Mouse (Mus musculus) frontal cortex, postnatal 25 days (tissue): ENCODE data around the gene Pvalb.

Experiments
- DNase-seq, 2 experiments: peaks; one replicate each; pipeline ENCODE4 v3.0.0; 2022; ENCODE audit warnings: low spot score in 2 of 2

The Pvalb gene

DNA sequence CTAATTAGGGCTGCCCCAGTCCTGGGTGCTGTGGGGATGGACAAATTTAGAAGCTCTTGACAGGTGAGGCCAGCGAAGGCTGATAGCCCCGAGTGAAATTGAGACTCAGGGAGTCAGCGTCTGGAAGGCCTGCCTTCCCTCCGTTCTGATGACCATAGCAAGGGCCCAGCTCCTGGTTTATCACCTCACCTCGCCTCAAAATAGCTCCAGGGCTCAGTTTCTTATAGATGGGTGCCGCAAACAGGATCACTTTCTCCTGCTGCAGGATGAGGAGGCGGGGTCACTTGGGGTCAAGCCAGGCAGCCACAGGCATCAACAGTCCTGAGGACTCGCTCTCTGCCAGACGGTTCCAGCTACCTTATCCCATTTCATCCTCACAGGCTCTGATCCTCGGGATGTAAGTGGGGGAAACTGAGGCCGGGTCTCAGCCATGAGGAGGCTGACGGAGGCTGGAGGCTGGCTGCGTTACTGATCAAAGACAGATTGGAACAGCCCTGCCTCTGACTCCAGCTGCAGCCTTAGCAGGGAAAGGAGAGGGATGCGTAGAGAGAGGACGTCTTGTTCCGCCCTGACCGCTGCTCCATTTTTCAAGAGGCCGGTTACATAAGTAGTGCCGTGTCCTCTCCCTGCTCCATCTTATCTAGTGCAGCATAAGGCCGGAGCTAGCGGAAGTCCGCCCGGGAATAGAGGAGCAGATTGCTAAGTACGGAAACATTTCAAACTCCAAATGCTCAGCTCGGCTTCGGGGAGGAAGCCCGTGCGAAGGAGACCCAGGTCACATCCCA lies 10.9 kb downstream of the Pvalb start:
- no peak for DNase-seq

- DNase-seq = peak in 1 of 2 experiments; percentile 1
Measured at GRCm38 (mm10) chr15:78194320-78194719, 11.9 kb downstream of the Pvalb start.

- no peak for DNase-seq
Measured at GRCm38 (mm10) chr15:78189636-78190035, 16.6 kb downstream of the Pvalb start.

DNA sequence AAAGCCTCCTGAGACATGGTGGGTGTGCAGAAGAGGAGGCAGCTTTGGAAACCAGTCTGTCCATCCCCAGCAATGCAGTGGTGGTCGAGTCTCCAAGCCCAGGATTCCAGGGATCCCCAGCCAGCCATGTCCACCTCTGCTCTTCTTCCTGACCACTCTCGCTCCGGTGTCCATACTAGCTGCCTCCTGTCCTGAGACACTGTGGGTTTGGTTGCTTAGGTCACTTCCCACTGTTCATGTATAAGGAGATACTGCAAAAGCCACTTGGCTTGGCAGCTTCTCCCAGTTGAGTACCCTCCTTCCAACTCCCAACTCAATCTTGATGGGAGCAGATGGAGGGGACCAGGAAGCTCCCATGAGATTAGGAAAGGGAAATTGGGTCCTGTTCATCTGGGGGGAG lies 17.7 kb downstream of the Pvalb start:
- DNase-seq = no peak

DNA sequence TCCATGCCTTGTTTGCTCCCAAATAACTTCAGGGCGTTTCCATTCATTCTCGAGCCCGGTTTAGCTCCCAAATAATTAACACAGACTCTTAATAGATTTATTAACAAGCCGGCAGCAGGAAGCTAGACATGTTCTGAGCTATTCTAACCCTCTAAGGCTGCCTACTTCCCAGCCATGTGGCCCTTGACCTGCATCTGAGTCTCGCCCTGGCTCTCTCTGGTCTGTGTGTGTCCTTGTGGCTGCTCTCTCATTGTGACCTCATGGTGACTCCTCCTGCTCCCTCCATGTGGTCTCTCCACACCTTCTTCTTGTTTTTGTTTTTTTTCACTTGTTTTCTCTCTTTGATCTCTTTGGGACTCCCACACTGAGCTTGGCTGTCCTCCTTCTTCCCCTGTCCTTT lies 19.3 kb downstream of the Pvalb start:
- DNase-seq = no peak

- DNase-seq = no peak
Measured at GRCm38 (mm10) chr15:78185609-78186008, 20.6 kb downstream of the Pvalb start.

DNA sequence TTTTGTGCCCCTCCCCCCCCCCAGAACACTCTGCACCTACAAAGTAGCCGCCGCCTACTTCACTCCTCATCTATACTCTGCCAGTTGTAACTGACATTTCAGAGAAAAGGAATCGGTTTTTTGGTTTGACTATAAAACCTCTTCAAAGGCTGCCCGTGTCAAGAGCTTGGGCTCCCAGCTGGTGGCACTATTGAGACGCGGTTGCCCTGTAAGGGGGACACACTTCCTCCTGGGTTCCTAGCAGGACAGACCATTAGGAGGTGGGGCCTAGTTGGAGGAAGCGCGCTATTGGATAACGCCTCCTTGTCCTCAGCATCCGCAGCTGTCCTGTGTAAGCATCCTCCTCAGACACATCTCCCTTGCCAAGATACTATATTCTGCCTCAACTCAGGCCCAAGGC lies 21.3 kb downstream of the Pvalb start:
- DNase-seq = no peak

DNA sequence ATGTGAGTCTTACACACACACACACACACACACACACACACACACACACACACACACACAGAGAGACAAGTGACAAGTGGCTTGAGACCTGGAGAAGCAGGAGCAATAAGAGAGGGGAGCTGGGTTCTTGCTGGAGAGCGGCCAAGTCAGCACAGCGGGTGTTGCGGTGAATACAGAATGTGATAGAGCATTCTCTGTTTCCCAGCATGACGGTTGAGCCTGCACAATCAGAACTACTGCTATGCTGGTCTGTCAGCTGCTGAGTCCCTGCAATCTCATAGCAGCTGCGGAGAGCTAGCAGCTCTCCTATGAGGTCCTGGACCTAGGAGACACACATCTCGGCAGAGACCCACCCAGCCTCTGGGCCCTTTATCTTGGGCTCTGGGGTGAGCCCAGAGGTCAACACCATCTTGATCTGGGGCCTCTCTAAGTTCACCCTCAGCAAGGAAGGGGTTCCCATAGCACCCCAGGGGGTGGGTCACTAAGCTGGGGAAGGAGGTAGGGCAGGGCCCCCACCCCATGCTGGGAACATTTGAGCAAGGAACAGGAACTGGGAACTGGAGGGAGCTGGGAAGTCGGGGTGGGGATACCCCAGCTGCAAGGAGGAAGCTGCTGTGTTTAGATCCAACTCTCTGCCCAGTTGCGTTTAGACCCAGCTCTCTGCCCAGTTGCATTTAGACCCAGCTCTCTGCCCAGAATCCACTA lies 24.3 kb downstream of the Pvalb start:
- no peak for DNase-seq

GRCm38 (mm10) chr15:78179775-78180174 lies 26.4 kb downstream of the Pvalb start:
- no peak for DNase-seq

DNA sequence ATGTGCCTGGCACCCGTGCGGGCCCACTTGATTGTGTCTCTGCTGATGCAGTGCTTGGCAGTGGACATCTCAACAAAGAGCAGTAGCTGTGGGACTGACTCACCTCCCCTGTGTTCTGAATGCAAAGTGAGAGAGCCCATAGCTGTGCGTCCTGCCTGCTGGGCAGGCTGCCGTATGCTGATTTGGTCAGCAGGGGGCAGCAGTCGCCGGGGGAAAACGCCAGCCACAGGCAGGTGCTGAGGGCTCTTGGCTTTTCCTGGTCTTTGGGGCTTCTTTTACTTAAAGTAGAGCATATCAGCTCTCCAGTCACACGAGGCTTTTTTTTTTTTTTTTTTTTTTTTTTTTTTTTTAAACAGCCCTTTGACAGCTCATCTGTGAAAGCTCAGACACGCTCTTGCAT lies 27.8 kb downstream of the Pvalb start:
- DNase-seq = peak; percentile 70 to 84

DNA sequence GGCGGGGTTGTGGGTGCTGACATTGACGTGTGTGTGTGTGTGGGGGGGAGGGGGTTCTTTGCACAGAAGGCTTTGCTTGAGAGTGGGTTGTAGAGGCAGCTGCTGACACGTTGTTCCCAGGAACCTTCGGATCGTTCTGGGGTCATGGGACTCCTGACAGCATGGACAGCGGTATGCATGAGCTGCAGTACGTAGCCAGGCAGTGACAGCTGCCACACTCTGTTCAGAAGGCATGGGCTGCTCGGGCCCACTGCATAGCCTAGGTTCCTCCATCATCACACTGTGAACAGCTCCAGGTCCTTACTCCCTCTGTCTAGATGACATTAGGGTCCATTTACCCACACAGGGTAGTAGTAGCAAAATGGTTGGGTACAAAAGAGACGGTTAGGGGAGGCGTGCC lies 28.9 kb downstream of the Pvalb start:
- DNase-seq = no peak

DNA sequence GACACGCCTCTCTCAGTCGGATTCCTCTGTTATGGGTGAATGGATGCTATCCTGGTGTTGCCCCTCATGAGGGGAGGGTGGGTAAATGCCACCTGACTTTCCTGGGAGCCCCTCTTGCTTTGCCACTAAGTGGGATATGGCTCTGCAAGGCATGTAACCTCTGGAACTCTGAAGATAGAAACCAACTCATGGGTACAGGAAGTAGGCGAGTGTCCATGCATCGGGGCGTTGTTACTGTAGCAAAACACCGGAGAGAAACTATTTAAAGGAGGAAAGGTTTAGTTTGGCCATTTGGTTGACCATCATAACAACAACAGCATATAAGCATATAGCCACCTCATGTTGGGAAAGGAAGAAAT lies 31.3 kb downstream of the Pvalb start:
- DNase-seq = no peak

DNA sequence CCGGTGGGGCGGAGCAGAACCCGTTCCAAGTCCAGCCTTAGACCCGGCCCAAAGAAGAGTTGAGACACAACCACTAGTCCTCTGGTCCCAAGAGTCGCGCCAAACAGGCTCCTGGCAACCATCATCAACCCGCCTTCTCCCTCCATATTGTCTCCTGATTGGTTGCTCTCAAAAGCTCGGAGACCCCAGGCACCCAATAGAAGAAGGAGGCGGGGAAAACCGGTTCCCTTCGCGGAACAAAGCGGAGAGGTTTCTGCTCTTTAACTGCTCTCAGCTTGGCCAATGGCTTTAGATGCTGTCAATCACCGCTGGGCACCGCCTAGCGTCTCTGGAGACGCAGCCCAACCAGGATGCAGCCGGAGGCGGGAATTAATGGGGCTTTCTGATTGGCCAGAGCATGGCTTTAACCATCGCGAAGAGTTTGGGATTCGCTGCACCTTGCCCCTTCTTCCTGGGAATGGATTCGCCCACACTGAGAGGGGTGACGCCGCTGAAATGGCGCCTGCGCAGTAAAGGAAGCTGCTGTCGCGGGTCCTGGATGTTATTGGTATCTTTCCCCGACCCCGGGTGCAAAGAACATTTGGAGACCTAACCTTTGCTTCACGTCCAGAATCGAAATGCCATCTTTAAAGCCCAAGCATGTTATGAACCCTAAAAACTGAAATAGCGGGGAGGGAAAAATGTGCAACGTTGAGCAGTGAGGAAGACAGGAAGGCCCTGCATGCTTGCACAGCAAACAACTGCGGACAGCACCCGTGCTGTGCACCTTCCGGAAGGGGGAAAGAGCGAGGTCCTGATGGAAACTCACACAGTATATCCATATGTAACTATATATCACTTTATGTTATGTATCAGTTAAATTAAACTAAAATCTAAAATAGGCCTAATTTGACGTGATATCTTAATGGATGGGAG lies 32.0 kb downstream of the Pvalb start, which contains the start of gene Ift27:
Gene Ift27, minus strand, starts transcription at position 136 of the 915 bp plus-strand sequence.
- DNase-seq = peak; percentile 91 to 97

GRCm38 (mm10) chr15:78172899-78173817 lies 33.0 kb downstream of the Pvalb start:
- DNase-seq = no peak

DNA sequence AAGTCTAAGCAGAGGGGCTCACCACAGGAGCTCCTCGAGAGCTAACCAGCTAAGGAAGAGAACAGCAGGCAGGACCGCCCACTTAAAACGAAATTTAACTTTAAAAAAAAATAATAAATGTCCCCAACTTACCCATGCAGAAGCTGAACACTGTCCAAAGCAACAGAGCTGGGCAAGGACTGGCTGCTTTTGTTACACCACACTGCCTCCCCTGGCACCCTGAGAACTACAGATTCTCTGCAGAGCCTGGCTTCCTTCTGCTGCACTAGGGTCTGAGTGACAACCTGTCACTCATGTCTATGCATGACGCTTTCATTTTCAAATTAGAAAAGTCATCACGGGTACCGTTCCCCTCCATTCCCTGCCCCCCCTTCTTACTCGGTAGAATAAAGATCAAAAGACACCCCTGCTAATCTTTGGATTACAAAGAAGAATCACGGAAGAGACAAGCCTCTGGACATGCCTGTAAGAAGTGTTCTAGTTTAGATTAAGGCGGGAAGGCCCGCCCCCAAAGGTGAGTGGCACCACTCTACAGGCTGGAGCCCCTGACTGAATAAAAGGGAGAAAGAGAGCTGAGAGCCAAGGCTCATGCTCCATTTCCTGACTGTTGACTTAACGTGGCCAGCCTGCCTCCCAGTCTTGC lies 33.8 kb downstream of the Pvalb start:
- DNase-seq = no peak

DNA sequence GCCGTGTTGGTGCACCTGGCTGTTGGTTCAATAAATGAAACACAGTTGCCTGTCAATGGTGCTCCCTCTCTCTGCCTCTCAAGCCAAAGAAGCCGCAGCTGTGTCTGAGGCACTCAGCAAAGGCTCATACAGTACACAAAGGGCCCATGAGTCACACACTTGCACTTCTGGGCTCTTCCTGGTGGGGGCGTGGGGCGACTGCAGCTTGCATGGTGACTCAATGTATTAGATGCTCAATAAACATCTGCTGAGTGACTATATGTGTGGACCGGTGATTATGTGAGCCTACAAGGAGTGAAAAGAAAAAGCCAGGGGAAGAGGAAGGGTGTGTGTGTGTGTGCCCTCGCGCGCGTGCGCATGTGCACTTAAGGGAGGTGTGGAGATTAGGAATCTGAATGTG lies 34.5 kb downstream of the Pvalb start:
- no peak for DNase-seq

DNA sequence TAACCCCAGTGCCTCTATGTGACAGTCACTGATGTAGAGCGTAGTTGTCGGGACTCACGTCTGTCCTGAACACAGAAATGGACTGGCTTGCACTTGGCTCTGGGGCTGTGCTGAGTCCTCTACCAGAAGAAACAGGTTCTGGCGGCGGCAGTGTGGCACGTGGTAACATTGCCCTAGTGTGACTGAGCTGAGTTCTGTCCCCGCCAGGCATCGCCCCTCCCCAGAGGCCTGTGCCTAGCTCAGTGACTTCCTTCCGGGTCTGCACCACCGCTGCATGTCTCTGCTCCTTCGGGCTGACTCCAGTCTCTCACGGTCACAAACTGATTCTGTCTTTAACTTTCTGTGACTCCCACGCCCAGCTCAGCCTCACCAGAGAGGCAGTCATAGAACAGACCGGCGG lies 35.5 kb downstream of the Pvalb start:
- no peak for DNase-seq

GRCm38 (mm10) chr15:78169566-78169965 lies 36.6 kb downstream of the Pvalb start:
- no peak for DNase-seq

DNA sequence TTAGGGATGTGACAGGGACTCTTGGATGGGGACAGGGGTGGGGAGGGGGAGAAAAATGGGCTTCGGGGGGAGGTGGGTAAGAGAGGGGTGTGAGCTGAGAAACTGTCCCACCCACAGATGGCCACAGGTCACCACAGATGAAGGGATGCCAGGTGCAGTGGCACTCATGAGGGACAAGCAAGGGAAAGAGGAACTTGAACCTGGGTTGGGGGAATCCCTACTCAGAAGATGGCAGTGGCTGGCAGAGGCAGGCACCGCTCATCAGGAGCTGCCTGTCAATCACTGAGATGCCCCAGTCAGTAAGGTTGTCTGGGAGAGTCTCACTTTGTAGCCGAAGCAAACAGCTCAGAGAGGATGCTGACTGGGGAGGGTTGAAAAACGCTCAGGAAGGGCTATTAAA lies 40.9 kb downstream of the Pvalb start:
- no peak for DNase-seq

DNA sequence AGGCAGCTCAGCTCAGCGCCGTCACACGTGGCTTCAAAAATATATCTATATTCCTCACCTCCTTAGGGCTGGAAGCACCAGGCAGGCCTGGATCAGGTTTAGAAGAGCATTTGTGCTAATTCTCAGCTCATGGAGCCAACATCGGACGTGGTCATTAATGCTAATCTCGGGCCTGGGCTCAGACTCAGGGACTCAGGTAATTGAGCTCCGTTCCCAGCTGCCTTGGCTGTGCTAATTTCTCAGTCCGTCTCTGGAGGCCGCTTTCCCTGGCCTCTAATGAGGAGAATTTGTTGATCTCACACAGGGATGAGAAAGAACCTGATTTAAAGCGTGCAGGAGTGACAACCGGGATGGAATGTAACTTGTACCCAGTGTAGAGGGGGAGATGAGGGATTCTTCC lies 41.7 kb downstream of the Pvalb start:
- DNase-seq = no peak

DNA sequence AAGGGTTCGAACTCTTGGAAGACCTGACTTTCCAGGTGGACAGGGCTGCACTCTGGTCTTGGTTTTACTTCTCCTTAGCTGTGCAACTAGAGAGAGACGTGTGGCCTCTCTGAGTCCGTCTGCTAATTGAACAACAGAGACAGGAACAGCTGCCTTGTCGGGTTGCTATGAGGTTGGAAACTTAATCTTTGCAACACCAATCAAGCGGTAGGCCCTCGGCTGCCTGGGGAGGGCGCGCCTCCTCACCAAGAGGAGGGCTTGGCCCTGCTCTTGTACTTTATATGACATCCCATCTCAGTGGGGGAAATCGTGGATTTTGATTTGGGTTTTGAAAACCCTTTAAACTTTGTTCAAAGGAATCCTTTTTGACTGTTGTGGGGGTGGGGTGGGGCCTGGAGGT lies 44.3 kb downstream of the Pvalb start:
- DNase-seq = no peak
